Mouse (Mus musculus): ENCODE results near the gene Ptpre.

DNA sequence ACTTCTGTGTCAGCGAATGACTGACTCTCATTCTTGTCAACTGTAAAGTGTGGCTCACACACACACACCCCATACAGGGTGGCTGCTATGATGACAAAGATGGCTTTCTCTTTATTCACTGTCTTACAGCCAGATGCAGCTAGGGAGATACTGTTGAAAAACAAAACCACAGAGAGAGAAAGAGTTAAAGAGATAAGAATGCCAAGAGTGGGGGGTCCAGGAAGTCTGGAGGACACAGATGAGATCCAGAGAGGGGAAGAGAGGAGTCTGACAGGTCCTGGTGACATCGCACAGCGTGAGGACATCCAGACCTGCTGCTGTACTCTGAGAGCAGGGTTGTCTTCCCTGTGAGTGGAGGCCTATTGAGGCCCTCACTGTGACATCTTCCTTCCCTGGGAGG lies 56.5 kb downstream of the Ptpre start:
- TF ChIP-seq CTCF (IDR thresholded peaks at IDR 0.05; ENCODE audit: low read depth) (no peak), EP300 (IDR thresholded peaks at IDR 0.05; ENCODE audit: low read depth) (no peak)

All from heart, postnatal 0 days (tissue).